20 mouse cellular contexts compared by ENCODE assay signal in the genomic region with DNA sequence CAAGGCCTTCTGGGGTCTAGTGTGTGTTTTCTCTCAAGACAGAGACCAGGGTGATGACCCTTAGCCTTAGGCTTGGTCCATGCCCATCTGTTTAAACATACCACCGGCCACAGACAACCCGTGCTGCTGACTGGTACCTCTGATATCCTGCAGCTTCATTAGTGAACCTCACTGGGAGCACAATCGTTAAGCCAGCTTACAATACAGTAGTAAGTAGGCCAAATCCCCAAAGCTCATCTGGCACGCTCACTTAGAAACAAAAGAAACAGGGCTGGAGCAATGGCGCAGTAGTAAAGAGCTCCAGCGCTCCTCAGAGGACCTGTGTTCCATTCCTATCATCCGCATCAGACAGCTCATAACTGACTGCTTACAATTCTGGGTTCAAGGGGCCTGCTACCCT. TPM values are rescaled to one million over a fixed set of nuclear protein-coding genes. Genes with fewer than 3 reads are reported as not detected.
"Had no signal": no experiment of that assay in that cellular context is flagged by ENCODE, and none has a peak within 500 bp of the region (broad histone marks: within the 10 kb centered on the region; RNA-seq: fewer than 3 reads in every experiment).

No protein-coding gene starts in this region.

- H3K9ac ChIP-seq: limb, embryonic 12.5 days; liver, embryonic 13.5 days; liver, postnatal 0 days; lung, embryonic 15.5 days; neural tube, embryonic 13.5 days; stomach, embryonic 15.5 days had no signal

- H3K4me3 ChIP-seq: limb, embryonic 12.5 days; liver, embryonic 13.5 days; lung, embryonic 15.5 days; neural tube, embryonic 13.5 days; stomach, embryonic 15.5 days had no signal

- H3K9me3 ChIP-seq: limb, embryonic 12.5 days; liver, embryonic 13.5 days; lung, embryonic 15.5 days; neural tube, embryonic 13.5 days; stomach, embryonic 15.5 days had no signal

- ATAC-seq: inflammation-experienced regulatory T-cells, adult 6 months; intestine, postnatal 0 days; liver, postnatal 0 days had no signal

- H3K4me1 ChIP-seq: neural tube, embryonic 13.5 days had no signal

- H3K27me3 ChIP-seq: limb, embryonic 12.5 days; liver, embryonic 13.5 days; lung, embryonic 15.5 days; neural tube, embryonic 13.5 days; stomach, embryonic 15.5 days had no signal

- H3K27ac ChIP-seq: limb, embryonic 12.5 days; liver, embryonic 13.5 days; lung, embryonic 15.5 days; neural tube, embryonic 13.5 days; stomach, embryonic 15.5 days had no signal

- DNase-seq: kidney, adult 8-10 months; kidney, postnatal 25 days; layer of hippocampus, adult 9-11 months; layer of hippocampus, postnatal 36 days; liver; liver, embryonic 13.5 days; liver, postnatal 0 days; lung, postnatal 14 days; right cerebral cortex, postnatal 14 days; thymus, postnatal 4 days had no signal

- H3K4me2 ChIP-seq: limb, embryonic 12.5 days; liver, embryonic 13.5 days; lung, embryonic 15.5 days; neural tube, embryonic 13.5 days; stomach, embryonic 15.5 days had no signal

- H3K36me3 ChIP-seq: limb, embryonic 12.5 days; liver, embryonic 13.5 days; lung, embryonic 15.5 days; neural tube, embryonic 13.5 days; stomach, embryonic 15.5 days had no signal

RNA-seq across cellular contexts. Expression of a gene that starts 2.1 kb away (rescaled TPM):
- total RNA-seq: layer of hippocampus, postnatal 36 days; left cerebral cortex, postnatal 25 days; megakaryocyte-erythroid progenitor cell, adult 5-6 weeks had no signal

RNA-seq across cellular contexts. Expression of a gene that starts 29.1 kb away (rescaled TPM):
- total RNA-seq: layer of hippocampus, postnatal 36 days; megakaryocyte-erythroid progenitor cell, adult 5-6 weeks had no signal
- polyA plus RNA-seq: inflammation-experienced regulatory T-cells, adult 6 months; intestine, postnatal 0 days; kidney, embryonic 16.5 days; liver, embryonic 13.5 days; liver, postnatal 0 days; lung, embryonic 15.5 days; spleen, adult 2 months had no signal
